Mouse (Mus musculus) midbrain, embryonic 12.5 days (tissue): ENCODE data around the gene Bicra. TPM values are rescaled to one million over a fixed set of nuclear protein-coding genes. Genes with fewer than 3 reads are reported as not detected.

ENCODE experiments used
- ATAC-seq: fragments of 200-750 bp; cut with Nextera tagmentation; 2 replicates; pipeline ENCODE4 v1.8.0; 2017; ENCODE audit warnings: low read depth, moderate TSS enrichment, moderate library complexity; ENCODE audit not compliant: low FRiP score
- H3K27ac ChIP-seq: fragments of 300-500 bp; sonication (generic); replicated peaks from 2 replicates; pipeline ENCODE4 v1.5.1; 2016; ENCODE audit warnings: mild to moderate bottlenecking
- H3K27me3 ChIP-seq: fragments of 300-500 bp; sonication (generic); 2 replicates; pipeline ENCODE4 v1.6.1; 2016; ENCODE audit warnings: mild to moderate bottlenecking
- H3K36me3 ChIP-seq: fragments of 300-500 bp; sonication (generic); 2 replicates; pipeline ENCODE4 v1.6.1; 2016
- H3K4me1 ChIP-seq: fragments of 300-500 bp; sonication (generic); 2 replicates; pipeline ENCODE4 v1.6.1; 2016
- H3K4me2 ChIP-seq: fragments of 300-500 bp; sonication (generic); replicated peaks from 2 replicates; pipeline ENCODE4 v1.6.1; 2016; ENCODE audit warnings: mild to moderate bottlenecking, moderate library complexity
- H3K4me3 ChIP-seq: fragments of 300-500 bp; sonication (generic); 2 replicates; pipeline ENCODE4 v1.5.1; 2016; ENCODE audit warnings: mild to moderate bottlenecking
- H3K9ac ChIP-seq: fragments of 300-500 bp; sonication (generic); replicated peaks from 2 replicates; pipeline ENCODE4 v1.6.1; 2016; ENCODE audit warnings: mild to moderate bottlenecking, moderate library complexity
- H3K9me3 ChIP-seq: fragments of 300-500 bp; sonication (generic); 2 replicates; pipeline ENCODE4 v1.6.1; 2016; ENCODE audit warnings: mild to moderate bottlenecking
- WGBS: fragments of 180-500 bp; shearing (Covaris S2); methylation state at CpG from one replicate; pipeline ENCODE4 v1.1.7; 2016; 5-methylcytosine and 5-hydroxymethylcytosine counted together
- polyA plus RNA-seq: library from polyadenylated mRNA; unstranded; fragments of >200 nt; fragmentation: Nextera tagmentation; extraction: Ambion mirVana; gene quantifications from 2 replicates; pipeline ENCODE4 v1.2.1, GENCODE M21; 2016

The Bicra gene
- polyA plus RNA-seq, 1 experiment from 2014 or later, result 10.0 TPM

- peak within 1 kb of the TSS; percentile 76 for H3K4me3 ChIP-seq
- H3K27me3 ChIP-seq, result no peaks in the 10 kb centered on the region; the same call in 1 of the 2 replicates
- peak; percentile 94 for ATAC-seq
- H3K36me3 ChIP-seq, result peaks cover 29% of the 10 kb centered on the region
- peak within 1 kb of the TSS; percentile 92 for H3K4me2 ChIP-seq
- H3K9ac ChIP-seq, result peak within 1 kb of the TSS; percentile 83
- 0% methylated on average over 33 of the region's 33 CpGs for WGBS
- peak within 1 kb of the TSS; percentile 73 for H3K27ac ChIP-seq
- peaks cover 20% of the 10 kb centered on the region for H3K4me1 ChIP-seq
- no peaks in the 10 kb centered on the region for H3K9me3 ChIP-seq
These were observed 125.4 kb downstream of the Bicra start, which contains the start of gene Selenow for GRCm38 (mm10) chr7:15922220-15922773. Gene Selenow (minus strand): TSS chr7:15922402.

- Histone ChIP-seq H3K9me3 (no peaks in the 10 kb centered on the region), H3K4me1 (peaks cover 20% of the 10 kb centered on the region), H3K4me3 (peak overlapping the region; percentile 76), H3K36me3 (peaks cover 34% of the 10 kb centered on the region), H3K9ac (peak overlapping the region; percentile 83), H3K4me2 (peak overlapping the region; percentile 92), H3K27ac (peak overlapping the region; percentile 73), H3K27me3 (no peaks in the 10 kb centered on the region; the same call in 1 of the 2 replicates)
- ATAC-seq, result peak; percentile 73
- under 1% methylated on average over 10 of the region's 10 CpGs for WGBS
These were observed 125.9 kb downstream of the Bicra start for GRCm38 (mm10) chr7:15921796-15922195.

Other genes starting within 250 kb of the Bicra start
- not detected in 2 replicates for gene Obox6, start 208.2 kb downstream of the Bicra start, polyA plus RNA-seq
- 0.58 and 0.94 TPM in 2 replicates for gene Crx, start 168.0 kb downstream of the Bicra start, polyA plus RNA-seq
- gene Crxos, start 165.3 kb downstream of the Bicra start, polyA plus RNA-seq, result 0.51 and 0.73 TPM in 2 replicates
- gene Selenow, start 125.5 kb downstream of the Bicra start, polyA plus RNA-seq, result 1,059 and 1,095 TPM in 2 replicates
- gene Nop53, start 101.8 kb downstream of the Bicra start, polyA plus RNA-seq, result 162 and 183 TPM in 2 replicates
- 7.0 and 8.5 TPM in 2 replicates for gene Ehd2, start 80.4 kb downstream of the Bicra start, polyA plus RNA-seq
- gene Zfp541, start 13.9 kb upstream of the Bicra start, polyA plus RNA-seq, result not detected in 2 replicates
- gene Napa, start 50.5 kb upstream of the Bicra start, polyA plus RNA-seq, result 167 and 196 TPM in 2 replicates
- gene Kptn, start 72.0 kb upstream of the Bicra start, polyA plus RNA-seq, result 31.5 and 32.3 TPM in 2 replicates
- gene Slc8a2, start 81.9 kb upstream of the Bicra start, polyA plus RNA-seq, result 0.48 and 0.55 TPM in 2 replicates
- gene Meis3, start 127.2 kb upstream of the Bicra start, polyA plus RNA-seq, result 123 and 128 TPM in 2 replicates
- 18.9 and 19.0 TPM in 2 replicates for gene Dhx34, start 174.1 kb upstream of the Bicra start, polyA plus RNA-seq
- 0.11 TPM in 1 of 2 replicates, not detected in the other for gene C5ar2, start 196.2 kb upstream of the Bicra start, polyA plus RNA-seq
- gene C5ar1, start 211.6 kb upstream of the Bicra start, polyA plus RNA-seq, result 1.3 and 1.5 TPM in 2 replicates
- 20.5 and 20.6 TPM in 2 replicates for gene Inafm1, start 225.7 kb upstream of the Bicra start, polyA plus RNA-seq
- 43.2 and 48.8 TPM in 2 replicates for gene Ccdc9, start 238.9 kb upstream of the Bicra start, polyA plus RNA-seq